Mouse (Mus musculus) leukemia stem cell, adult 10-12 weeks (primary cell): Measurements from ENCODE around the gene Hpdl. TPM values are rescaled to one million over a fixed set of nuclear protein-coding genes. Genes with fewer than 3 reads are reported as not detected.

Source experiments
- polyA plus RNA-seq: library from polyadenylated mRNA; stranded (reverse); fragments of >175 nt; gene quantifications from 2 replicates; pipeline ENCODE4 v1.2.3, GENCODE M21; 2012; ENCODE audit warnings: low replicate concordance

Gene Hpdl
- polyA plus RNA-seq: 1.8 and 2.8 TPM in 2 replicates

DNA sequence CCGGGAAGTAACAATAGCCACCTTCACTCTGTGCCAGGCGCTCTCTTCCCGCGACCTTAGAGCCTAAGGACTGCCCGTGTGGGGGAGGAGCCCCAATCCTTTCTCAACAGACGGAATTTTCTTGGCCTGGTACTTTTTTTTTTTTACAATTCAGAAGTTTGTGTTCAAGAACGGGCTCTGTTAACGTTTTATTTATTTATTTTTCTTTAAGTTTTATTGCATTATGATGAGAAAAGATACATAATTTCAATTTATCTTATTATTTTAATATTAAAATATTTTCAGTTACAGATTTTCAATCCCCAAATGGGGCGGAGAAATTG is at the start of gene Hpdl:
Gene Hpdl (minus strand): TSS at position 14 of the 323 bp plus-strand sequence.

GRCm38 (mm10) chr4:116807197-116808129 is 14.0 kb downstream of the Hpdl start, which contains the start of the genes Toe1 and Mutyh:
Toe1 (minus strand) TSS chr4:116807640.
Mutyh (plus strand) TSS chr4:116807723.

Other genes with a start within 250 kb of the Hpdl start
- 0.32 and 0.99 TPM in 2 replicates for gene Ccdc17, start 225.1 kb downstream of the Hpdl start, polyA plus RNA-seq
- 1.5 and 41.3 TPM in 2 replicates for gene Nasp, start 193.8 kb downstream of the Hpdl start, polyA plus RNA-seq
- 122 and 136 TPM in 2 replicates for gene Akr1a1, start 170.0 kb downstream of the Hpdl start, polyA plus RNA-seq
- gene Prdx1, start 136.2 kb downstream of the Hpdl start, polyA plus RNA-seq: 0.86 and 18.9 TPM in 2 replicates
- gene Mmachc, start 113.3 kb downstream of the Hpdl start, polyA plus RNA-seq: 0.88 TPM in 1 of 2 replicates, not detected in the other
- gene Ccdc163, start 113.2 kb downstream of the Hpdl start, polyA plus RNA-seq: 1.6 and 2.3 TPM in 2 replicates
- gene Tesk2, start 100.8 kb downstream of the Hpdl start, polyA plus RNA-seq: 1.8 and 2.9 TPM in 2 replicates
- gene Toe1, start 14.1 kb downstream of the Hpdl start, polyA plus RNA-seq: 2.2 and 10.9 TPM in 2 replicates
- 4.1 and 4.8 TPM in 2 replicates for gene Mutyh, start 14.0 kb downstream of the Hpdl start, polyA plus RNA-seq
- 0.05 and 0.08 TPM in 2 replicates for gene Zswim5, start 55.7 kb upstream of the Hpdl start, polyA plus RNA-seq
- gene Urod, start 172.7 kb upstream of the Hpdl start, polyA plus RNA-seq: 14.6 and 47.6 TPM in 2 replicates
- gene Hectd3, start 173.6 kb upstream of the Hpdl start, polyA plus RNA-seq: 13.6 and 25.4 TPM in 2 replicates
- gene Eif2b3, start 197.7 kb upstream of the Hpdl start, polyA plus RNA-seq: 2.5 and 4.6 TPM in 2 replicates